Mouse (Mus musculus): ENCODE measurements around the gene B3galnt2. TPM values are rescaled to one million over a fixed set of nuclear protein-coding genes. Genes with fewer than 3 reads are reported as not detected.
"Not testable (repeated sequence)": the region's sequence is repeated elsewhere in the genome, so short reads cannot be mapped to it uniquely, and the experiment has no call there.

Gene B3galnt2
- total RNA-seq, 2 experiments from 2014 or later: 20.2 to 23.1 TPM

DNA sequence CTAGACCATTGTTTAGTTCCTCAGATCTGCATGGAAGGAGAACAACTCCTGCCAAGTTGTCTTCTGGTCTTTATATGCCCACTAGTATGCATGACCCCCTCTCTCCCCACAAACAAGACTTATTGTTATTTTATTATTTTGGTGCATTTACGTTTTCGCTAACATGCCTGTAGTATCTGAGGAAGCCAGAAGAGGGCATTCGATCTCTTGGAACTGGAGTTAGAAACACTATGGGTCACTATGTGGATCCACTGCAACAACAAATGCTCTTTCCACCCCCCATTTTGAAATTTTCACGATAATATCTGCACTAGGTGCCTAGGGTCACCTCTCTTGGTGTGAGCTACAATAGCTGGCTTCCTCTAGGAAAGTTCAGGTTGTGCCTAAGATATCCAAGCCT is 49.8 kb downstream of the B3galnt2 start:
- no peak for DNase-seq
- intact Hi-C loops (cut with DNase I): loop anchor here (1.0 to 5.0 kb wide), 2 partner anchors 123 to 174 kb away; no protein-coding TSS in a partner anchor

DNA sequence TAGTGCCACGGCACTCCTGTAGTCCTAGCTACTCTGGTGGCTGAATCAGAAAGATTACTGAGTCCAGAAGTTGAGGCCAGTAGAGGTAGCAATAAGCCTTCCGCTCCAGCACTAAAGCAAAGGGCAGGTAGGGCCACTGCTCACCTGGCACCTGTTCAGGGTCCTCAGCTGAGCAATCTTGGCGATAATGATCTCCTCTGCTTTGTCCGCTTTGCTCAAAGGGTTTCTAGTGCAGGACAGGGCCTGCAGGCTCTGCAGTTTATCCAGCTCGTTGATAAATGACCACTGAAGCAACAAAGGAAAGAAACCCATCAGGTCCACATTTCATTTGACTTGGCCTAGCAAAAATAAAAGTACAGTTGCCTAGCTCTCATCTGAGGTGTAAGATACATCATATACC is 50.7 kb downstream of the B3galnt2 start:
- DNase-seq: no peak
- intact Hi-C loops (cut with DNase I): loop anchor here (1.0 to 5.0 kb wide), 2 partner anchors 122 to 173 kb away; no protein-coding TSS in a partner anchor

DNA sequence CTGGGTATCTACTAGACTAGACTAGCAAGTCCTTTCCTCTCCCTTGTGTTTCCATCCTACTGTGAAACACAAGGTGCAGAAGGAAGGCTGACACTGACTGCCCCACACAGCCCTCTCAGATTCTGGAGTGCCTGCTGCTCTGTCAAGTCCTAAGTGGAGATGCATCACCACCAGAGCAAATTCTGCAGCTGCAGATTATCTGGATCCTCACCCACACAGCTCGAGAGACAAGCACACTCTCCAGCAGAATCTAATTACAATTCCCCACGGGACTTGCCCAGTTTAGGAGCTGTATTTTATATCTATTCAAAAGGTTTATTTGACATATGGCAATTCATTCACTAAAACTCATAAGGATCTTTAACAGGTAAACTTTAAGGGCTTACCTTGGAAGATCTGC is 51.8 kb downstream of the B3galnt2 start:
- no peak for DNase-seq
- intact Hi-C loops (cut with DNase I): no loop called here

DNA sequence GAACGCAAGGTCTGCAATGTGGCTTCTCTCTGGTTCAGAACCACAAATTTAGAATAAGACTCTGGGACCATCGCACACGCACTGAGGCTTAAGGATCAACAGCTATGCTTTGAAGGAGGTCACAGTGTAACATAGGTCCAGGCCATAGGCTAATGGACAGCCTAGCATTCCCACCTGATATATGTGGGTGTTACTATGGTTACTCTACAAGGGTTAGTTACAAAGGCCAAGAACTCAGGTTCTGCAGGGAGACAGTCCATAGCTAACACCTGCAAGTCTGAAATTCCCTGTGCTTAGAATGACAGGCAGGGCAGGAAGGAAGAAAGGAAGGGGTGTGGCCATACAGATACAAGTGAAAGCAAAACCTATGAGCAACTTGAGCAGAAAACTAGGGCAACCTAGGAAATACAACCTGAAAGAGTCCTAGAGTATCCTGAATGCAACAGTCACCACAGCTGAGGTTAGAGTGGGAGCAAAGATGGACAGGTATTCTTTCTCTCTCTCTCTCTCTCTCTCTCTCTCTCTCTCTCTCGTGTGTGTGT is 57.3 kb downstream of the B3galnt2 start:
- intact Hi-C loops (cut with DNase I): no loop called here
- no peak for DNase-seq

DNA sequence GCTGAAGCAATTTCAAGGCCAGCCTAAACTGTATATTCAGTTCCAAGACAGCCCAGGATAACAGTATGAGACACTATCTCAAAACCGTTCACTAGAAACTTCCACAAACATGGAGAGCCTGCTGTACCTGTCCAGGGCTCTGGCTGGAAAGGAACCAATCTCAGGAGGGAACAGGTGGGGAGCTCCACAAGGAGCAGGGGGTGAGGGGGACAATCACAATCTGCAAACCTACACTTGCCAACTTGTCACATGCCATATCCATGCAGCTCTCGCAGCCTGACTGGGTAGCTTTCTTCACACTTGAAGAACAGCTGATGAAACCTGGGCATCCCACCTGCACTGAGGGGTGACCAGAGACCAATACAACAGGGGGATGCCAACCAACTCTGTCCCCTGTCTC is 59.7 kb downstream of the B3galnt2 start:
- intact Hi-C loops (cut with DNase I): no loop called here

DNA sequence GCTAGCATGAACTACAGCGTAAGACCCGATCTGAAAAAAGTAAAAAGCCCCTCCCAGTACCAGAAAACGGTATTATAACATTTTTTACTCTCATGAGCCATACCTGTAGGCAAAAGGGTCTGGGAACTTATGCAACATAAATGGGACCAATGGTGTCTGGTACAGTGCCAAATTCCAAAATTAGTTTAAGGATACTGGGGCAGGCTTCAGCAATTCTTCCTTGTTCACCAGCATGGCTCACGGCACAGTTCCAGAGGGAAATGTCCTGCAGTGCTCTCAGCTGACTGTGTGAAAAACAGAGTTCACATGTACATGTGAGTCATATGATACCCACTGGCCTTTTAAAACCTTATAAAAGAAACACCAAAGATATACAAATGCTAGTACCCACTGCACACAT is 60.3 kb downstream of the B3galnt2 start:
- intact Hi-C loops (cut with DNase I): no loop called here
- DNase-seq: no peak

More for the DNA sequence above, 59.7 kb downstream of the B3galnt2 start:
- no peak for DNase-seq

DNA sequence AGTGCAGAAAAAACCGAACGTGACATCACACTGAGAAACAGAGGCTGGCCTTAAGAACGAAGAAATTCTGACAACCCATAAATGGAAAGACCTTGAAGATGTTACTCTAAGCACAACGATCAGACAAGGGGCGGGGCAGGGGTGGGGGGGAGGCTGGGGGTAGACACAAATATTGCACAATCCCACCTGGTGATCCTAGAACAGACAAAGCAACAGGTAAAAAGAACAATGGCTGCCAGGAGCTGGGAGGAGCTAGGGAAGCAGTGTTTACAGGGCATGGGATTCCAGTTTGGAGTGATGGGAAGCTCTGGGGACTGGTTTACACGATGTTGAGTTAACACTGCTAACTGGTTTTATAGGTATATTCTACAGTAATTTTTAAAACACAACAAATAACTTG is 61.3 kb downstream of the B3galnt2 start:
- no peak for DNase-seq
- intact Hi-C loops (cut with DNase I): no loop called here

DNA sequence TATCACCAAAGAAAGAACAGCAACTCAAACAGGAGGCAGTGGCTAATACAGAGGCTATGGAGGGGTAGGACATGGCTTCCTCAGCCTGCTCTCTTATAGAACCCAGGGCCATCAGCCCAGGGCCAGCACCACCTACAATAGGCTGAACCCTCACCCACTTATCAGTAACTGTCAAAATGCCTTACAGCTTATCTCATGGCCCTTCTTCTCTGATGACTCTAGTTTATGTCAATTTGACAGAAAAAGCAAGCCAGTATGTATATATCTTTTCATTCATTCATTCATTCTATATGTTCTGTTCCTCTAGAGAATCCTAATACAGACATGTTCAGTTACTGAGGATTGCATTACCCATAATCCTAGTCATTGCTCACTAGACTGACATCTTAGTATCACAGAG is 64.0 kb downstream of the B3galnt2 start:
- intact Hi-C loops (cut with DNase I): no loop called here

DNA sequence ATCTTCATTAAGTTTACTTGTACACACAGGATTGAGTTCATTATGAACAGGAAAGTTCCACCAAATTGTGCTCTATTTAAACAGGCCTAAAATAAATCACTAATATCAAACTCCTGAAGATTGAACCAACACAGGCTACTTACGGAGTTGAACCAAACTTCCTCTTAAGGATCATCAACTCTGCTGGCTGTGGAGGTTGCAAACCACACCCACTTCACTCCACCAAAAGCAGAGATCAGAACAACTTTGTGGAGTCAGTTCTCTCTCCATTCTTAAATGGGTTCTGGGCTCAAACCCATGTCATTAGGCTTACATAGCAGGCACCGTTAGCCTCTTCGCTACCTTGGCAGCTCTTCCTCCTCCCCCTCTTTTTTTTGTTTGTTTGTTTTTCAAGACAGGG is 64.6 kb downstream of the B3galnt2 start:
- intact Hi-C loops (cut with DNase I): no loop called here
- no peak for DNase-seq

More for the DNA sequence above, 64.0 kb downstream of the B3galnt2 start:
- DNase-seq: no peak

DNA sequence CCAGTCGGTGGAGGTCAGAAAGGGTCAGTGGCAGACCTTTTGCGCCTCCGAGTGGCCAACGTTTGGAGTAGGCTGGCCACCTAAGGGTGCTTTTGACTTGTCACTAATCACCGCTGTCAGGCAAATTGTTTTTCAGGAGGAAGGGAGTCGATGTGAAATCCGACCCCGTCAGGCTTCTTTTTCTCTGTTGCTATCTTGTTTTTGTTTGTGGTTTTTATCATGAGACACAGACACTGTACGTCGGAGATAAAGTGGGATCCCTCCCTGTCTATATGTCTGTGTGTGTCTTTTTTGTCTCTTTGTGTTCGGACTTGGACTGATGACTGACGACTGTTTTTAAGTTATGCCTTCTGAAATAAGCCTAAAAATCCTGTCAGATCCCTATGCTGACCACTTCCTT is 67.1 kb downstream of the B3galnt2 start:
- DNase-seq; intact Hi-C loops (cut with DNase I): not testable (repeated sequence)

DNA sequence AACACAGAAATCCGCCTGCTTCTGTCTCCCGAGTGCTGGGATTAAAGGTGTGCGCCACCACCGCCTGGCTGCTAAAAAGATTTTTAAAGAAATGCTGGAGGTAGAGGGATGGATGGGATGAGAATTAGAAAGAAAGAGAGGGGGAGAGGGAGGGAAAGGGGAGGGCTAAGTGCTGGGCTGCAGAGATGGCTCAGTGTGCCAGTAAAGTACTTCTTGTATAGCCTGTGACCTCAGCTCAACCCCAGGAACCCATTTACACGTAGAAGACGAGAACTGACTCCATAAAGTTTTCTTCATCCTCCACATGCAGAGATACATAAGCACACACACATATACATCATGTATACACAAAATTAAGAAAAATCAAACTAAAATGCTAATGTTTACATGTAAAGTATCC is 71.3 kb downstream of the B3galnt2 start:
- intact Hi-C loops (cut with DNase I): no loop called here
- DNase-seq: no peak

DNA sequence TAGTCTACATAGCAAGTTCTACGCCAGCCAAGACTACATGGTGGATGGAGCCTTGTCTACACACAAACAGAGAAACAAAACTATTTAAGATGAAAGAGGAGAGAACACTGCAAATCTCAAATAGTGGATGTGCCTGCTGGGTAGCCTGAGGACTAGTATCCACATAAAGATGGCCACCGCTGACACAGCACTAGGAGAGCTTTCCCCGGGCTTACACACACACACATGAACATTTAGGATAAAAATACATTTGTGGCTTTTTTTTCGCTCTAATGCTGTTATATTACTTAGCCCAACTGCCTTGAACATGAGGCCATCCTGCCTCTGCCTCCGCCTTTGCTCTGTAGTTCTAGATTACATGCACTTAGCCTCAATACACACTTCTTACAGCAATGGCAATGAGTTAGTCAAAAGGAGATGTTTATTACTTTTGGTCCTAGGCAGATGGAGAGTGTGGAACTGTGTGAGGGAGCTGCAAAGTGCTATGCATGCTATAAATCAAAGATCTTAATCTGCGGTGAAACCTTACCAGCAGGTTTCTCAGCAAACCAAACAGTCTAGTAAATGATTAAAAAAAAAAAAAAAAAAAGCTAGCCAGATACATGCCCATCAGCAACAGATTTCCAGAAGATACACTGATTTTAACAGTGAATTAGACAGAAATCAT is 72.0 kb downstream of the B3galnt2 start:
- no peak for DNase-seq
- intact Hi-C loops (cut with DNase I): no loop called here

DNA sequence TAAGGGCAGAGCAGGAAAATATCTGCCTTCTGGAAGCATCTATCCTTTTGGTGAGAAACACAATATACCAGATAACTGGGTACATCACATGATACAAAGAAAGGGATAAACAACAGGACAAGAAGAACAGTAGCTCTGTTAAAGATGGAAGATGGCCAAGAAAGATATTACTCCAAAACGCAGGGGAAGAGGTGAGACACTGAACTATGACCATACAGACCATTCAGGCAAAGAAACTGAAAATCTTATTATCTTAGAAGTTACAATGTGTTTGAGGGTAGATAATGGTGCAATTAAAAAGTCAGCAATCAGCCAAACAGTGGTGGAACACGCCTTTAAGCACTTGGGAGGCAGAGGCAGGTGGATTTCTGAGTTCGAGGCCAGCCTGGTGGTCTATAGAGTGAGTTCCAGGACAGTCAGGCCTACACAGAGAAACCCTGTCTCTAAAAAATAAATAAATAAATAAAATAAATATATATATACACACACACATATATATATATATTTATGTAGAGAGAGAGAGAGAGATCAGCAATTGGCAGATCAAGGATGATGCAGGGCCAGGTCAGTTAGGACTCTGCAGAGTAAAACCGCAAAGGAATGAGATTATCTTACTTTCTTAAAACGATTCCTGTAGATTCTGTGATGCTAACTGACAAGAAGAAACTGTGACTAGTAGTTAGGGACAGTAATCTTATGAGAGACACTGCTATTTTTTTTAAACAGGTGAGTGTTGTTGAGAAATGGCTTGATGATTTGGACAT is 79.2 kb downstream of the B3galnt2 start:
- DNase-seq: no peak
- intact Hi-C loops (cut with DNase I): no loop called here

DNA sequence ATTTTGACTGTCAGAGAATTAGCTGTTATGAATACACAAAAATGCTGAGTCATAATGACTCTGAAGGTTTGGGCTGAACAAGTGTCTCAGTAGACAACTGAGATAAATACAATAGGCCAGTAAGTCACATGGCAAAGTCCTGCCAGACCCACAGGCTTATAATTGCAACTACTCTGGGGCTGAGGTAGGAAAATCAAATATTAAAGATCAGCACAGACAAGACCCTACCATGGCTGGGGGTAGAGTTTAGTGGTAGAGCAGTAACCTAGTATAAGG is 79.7 kb downstream of the B3galnt2 start:
- no peak for DNase-seq
- intact Hi-C loops (cut with DNase I): no loop called here

DNA sequence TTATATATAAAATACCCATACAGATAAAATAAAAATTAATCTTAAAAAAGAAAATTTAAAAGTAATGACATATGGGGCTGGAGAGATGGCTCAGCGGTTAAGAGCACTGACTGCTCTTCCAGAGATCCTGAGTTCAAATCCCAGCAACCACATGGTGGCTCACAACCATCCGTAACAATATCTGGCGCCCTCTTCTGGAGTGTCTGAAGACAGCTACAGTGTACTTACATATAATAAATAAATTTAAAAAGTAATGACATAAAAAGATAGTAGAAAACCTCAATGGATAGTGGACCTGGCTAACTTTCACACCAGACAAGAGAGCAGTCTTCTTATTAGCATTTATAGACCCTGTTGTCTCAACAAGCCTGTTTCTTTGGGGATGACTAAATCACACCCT is 81.1 kb downstream of the B3galnt2 start:
- DNase-seq; intact Hi-C loops (cut with DNase I): not testable (repeated sequence)

DNA sequence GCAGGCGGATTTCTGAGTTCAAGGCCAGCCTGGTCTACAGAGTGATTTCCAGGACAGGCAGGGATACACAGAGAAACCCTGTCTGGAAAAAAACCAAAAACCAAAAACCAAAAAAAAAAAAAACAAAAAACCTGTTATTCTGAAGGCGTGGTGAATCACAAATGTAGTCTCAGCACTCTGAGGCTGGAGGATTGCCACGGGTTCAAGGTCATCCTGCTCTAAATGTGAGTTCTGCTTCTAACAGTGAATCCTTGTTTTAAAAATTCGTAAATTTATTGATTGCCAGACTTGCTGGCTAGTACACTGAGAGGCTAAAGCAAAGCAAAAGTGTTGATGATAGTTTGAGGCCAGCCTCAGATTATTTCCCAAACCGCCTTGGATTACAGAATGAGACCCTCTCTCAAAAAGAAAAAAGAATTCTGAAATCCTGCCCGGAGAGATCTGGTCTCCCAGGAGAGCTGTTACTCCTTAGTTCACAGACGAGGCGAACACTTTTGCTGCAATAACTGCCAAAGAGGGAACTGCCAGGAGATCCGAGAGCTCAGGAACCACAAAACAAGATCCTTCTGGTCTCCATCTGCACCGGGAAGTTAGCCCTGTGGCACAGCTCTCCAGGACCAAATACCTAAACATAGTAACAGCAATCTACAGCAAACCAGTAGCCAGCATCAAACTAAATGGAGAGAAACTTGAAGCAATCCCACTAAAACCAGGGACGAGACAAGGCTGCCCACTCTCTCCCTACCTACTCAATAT is 81.8 kb downstream of the B3galnt2 start:
- intact Hi-C loops (cut with DNase I): no loop called here
- DNase-seq: no peak

DNA sequence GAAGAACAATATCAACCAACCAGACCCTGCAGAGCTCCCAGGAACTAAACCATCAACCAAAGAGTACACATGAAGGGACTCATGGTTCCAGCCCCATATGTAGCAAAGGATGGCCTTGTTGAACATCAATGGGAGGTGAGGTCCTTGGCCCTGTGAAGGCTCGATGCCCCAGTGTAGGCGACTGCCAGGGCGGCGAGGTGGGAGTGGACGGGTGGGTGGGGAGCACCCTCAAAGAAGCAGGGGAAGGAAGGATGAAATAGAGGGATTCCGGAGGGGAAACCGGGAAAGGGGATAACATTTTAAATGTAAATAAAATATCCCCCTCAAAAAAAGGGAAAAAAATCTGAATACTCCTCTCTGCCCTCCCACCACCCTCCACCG is 84.6 kb downstream of the B3galnt2 start:
- intact Hi-C loops (cut with DNase I): loop anchor here (2.0 kb wide), 2 partner anchors 24 to 84 kb away; partner anchors contain the start of genes Arid4b, B3galnt2 and Ggps1

DNA sequence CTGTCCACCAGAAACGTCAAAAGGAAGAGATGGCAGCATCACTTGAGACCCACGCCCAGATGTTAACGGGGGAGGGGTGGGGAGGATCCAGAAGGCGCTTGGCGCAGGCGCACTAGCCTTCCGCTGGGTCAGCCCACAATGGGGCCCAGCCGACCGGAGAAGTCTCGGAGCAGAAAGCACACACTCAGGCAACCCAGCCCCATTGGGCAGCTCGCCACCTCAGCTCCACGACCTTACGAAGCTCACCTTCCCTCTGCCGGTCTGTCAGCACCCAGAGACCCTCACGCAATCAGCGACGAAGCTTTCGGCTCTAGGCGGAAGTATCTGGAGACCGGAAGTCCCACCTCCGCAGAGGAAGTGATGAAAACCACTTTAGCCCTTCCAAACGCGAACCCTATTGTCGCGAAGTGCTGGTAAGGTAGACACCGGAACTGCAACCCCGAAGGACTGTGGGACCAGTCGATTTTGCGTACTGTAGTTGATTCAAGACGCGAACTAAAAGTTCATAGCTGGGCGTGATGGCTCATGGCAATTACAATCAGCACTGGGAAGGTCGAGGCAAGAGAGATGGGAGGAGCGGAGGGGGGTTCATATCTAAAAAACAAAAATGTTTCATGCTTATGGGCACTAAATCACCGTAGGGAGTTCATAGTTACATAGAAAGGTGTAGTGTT is 85.2 kb downstream of the B3galnt2 start, which contains the start of gene Tbce:
Tbce (minus strand) TSS at position 347 of the 674 bp plus-strand sequence.
- DNase-seq: peak; percentile 88 to 93
- intact Hi-C loops (cut with DNase I): loop anchor here (2.0 kb wide), 2 partner anchors 23 to 85 kb away; partner anchors contain the start of genes Arid4b, B3galnt2 and Ggps1

More for the DNA sequence above, 84.6 kb downstream of the B3galnt2 start:
- DNase-seq: no peak

DNA sequence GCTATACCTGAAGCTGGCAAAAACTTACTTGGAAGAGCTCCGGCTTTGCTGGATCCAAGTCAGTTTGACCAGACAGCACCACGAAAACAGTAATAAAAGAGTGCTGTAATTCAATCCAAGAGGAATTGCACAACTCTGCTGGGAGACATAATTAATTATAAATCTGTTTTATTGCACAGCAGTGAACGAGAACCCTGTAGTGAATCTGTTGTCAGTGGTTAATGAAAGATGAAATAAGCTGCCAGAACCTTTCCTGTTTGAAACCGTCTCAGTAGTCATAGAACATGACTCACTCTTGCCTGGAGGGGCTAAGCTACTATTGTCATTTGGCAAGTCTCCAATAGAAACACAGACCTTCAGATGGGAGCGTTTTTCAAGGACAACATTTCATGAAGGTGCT is 85.9 kb downstream of the B3galnt2 start:
- DNase-seq: no peak
- intact Hi-C loops (cut with DNase I): no loop called here

DNA sequence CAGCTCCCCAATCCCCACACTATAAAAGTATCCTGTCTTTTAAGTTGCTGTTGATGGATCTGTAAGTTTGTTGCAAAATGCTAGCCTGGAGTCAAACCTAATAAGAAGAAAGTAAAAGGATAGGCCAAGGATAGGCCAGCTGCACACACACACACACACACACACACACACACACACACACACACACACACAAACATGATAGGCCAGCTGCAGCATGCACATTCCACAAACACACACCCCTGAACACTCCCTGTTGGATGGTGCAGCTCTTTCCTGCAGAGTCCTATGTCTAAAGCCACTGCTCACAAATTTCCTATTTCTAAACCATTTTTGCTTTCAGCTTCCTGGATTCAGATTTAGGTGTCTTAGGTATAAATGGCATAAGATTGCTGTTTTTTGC is 89.6 kb downstream of the B3galnt2 start:
- intact Hi-C loops (cut with DNase I): no loop called here

More for the DNA sequence above, 89.6 kb downstream of the B3galnt2 start:
- no peak for DNase-seq
